Mouse (Mus musculus) NIH3T3 (cell line): Measurements from ENCODE around the gene Tbcb.
"Not testable (repeated sequence)": the region's sequence is repeated elsewhere in the genome, so short reads cannot be mapped to it uniquely, and the experiment has no call there.

Experiments
- DNase-seq: peaks from one replicate; pipeline ENCODE4 v3.0.0-alpha.2; 2012; ENCODE audit warnings: low read depth

The Tbcb gene

GRCm38 (mm10) chr7:30193581-30194100 is 38.4 kb downstream of the Tbcb start:
- DNase-seq = peak; percentile 80

GRCm38 (mm10) chr7:30193013-30193412 is 39.1 kb downstream of the Tbcb start:
- DNase-seq = no peak

DNA sequence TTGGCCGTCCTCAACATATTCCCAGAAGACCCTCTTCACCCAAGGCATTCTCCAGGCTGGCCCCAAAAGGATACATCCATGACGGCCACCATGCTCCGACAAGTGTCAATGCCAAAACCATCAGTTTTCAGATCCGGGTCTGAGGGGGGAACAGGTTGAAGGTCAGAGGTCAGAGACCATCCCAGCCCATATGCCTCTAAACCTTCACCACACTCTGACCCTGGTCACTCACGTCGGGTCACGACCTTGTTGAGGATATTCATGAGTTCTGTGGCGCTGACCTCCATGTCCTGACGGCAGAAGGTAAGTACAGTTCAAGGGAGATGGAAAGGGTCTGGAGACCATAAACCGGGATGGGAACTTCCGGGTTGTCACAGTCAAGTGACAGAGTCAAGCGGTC is 40.0 kb downstream of the Tbcb start:
- no peak for DNase-seq

GRCm38 (mm10) chr7:30189116-30189491 is 43.0 kb downstream of the Tbcb start:
- no peak for DNase-seq

DNA sequence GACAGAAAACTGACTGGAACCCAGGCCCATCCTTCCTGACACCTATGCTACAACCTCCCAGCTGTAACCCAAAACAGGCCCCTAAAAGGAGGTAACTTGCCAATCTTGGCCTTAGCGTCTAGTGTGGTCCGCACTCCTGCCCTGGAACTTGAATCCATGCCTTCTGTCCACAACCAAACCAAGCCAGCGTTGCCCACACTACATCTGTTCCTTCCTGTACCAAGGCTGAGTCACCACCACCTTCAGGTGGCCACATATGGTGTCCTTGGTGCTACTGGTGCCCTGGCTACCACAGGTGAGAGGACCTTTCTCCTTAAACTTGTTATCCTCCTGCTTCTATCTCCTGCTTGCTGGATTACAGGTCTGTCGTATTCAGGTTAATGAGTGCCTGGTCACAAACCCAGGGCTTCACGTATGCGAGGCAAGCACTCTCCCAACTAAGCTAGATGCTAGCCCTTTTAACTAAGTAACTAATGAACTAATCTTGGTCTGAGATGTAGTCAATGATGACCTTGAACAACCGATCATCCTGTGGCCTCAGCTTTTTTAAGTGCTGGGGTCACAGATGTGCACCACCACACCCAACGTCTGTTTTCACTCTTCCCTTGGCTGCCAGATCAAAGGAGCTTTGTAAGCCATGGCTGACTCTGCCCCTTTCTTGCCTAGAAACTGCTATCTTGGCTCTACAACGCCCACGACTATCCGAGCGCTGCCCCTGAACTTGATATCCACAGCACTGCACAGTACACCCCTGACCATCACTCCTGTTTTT is 43.5 kb downstream of the Tbcb start:
- DNase-seq = no peak

- DNase-seq = no peak
Observed at GRCm38 (mm10) chr7:30184641-30185348, 47.3 kb downstream of the Tbcb start.

GRCm38 (mm10) chr7:30183879-30184289 is 48.2 kb downstream of the Tbcb start, which contains the start of gene Cox7a1:
Cox7a1 (plus strand) TSS chr7:30184144.
- DNase-seq = peak; percentile 56

DNA sequence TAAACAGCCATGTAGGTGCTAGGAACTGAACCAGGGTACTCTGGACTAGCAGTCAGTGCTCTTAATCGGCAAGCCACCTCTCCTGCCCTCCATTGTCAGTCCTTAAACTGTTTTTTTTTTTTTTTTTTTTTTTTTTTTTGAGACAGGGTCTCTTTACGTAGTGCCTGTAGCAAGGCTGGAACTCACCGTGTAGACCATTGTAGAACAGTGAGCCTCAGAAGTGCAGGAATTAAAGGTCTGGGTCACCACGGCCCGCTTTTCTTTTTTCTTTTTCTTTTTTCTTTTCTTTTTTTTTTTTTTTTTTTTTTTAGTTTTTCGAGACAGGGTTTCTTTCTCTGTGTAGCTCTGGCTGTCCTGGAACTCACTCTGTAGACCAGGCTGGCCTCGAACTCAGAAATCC is 48.9 kb downstream of the Tbcb start:
- not testable (repeated sequence) for DNase-seq

- not testable (repeated sequence) for DNase-seq
Observed at GRCm38 (mm10) chr7:30181929-30182328, 50.1 kb downstream of the Tbcb start.

- DNase-seq = peak; percentile 86
Observed at GRCm38 (mm10) chr7:30181308-30181707, 50.8 kb downstream of the Tbcb start.

DNA sequence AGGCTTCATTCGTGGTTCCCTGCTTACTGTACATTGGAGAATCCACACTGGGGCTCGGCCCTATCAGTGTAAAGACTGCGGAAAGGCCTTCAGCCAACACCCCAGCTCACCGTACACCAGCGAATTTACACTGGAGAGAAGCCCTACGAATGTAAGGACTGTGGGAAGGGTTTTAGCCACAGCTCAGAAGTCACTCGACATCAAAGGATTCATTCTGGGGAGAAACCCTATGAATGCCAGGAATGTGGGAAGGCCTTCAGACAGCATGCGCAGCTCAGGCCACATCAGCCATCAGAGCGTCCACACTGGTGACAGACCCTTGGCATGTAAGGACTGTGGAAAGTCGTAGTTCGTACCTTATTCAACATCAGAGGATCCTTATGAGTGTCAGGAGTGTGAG is 53.8 kb downstream of the Tbcb start:
- DNase-seq = no peak

DNA sequence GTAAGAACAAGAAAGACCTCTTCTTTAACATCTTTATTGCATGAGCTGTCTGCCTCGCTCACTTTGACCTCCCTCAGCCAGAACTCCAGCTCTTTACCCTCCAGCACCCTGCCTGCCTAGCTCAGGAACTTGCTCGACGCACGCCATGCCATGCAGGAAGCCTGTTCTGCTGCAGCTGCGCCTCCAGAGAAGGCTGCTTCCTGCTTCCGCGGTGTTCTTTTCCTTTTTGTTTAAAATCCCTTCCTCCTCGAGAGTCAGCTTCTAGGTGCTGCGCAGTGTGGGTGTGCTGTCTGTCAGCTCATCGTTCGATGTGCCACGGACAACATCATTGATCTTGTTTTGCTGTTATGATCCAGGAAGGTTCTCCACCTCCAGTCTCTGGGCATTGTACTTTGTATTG is 55.6 kb downstream of the Tbcb start:
- no peak for DNase-seq
